In genomic region chr11:95010841-95011403, GRCm38 (mm10) we compare ENCODE assay signal across 8 mouse cellular contexts. TPM values are rescaled to one million over a fixed set of nuclear protein-coding genes. Genes with fewer than 3 reads are reported as not detected.
DNase-seq lines count a peak whose midpoint lies in the region; ATAC-seq lines count a peak whose summit lies in the region.
"Not testable (repeated sequence)": the region's sequence is repeated elsewhere in the genome, so short reads cannot be mapped to it uniquely, and the experiment has no call there.
"Had no signal": no experiment of that assay in that cellular context is flagged by ENCODE, and none has a peak within 500 bp of the region (broad histone marks: within the 10 kb centered on the region; RNA-seq: fewer than 3 reads in every experiment).

No protein-coding gene starts in this region.

- H3K9ac ChIP-seq in embryonic facial prominence, embryonic 14.5 days (ENCODE audit: low read depth, low read length) = peak overlapping the region; percentile 85
- peak overlapping the region; percentile 99 for H3K9ac ChIP-seq in forebrain, embryonic 16.5 days (replicated peaks; ENCODE audit: low read depth, low read length)
- H3K9ac ChIP-seq in hindbrain, embryonic 11.5 days (ENCODE audit: low read depth, low read length) = peak overlapping the region; percentile 96; the same call in 1 of the 2 replicates
- H3K9ac ChIP-seq in kidney, embryonic 15.5 days = peak overlapping the region; percentile 83
- peak overlapping the region; percentile 97 for H3K9ac ChIP-seq in liver, embryonic 11.5 days (ENCODE audit: low read depth, low read length)
- H3K9ac ChIP-seq in midbrain, embryonic 11.5 days (ENCODE audit: low read length) = peak overlapping the region; percentile 98
- H3K9ac ChIP-seq in neural tube, embryonic 14.5 days (replicated peaks; ENCODE audit: low read depth, low read length) = peak overlapping the region; percentile 99

- not testable (repeated sequence) for H3K36me3 ChIP-seq in embryonic facial prominence, embryonic 14.5 days (ENCODE audit: control insufficient read depth, insufficient read depth, low read length); forebrain, embryonic 16.5 days (ENCODE audit: control insufficient read depth, insufficient read depth); hindbrain, embryonic 11.5 days (ENCODE audit: control insufficient read depth, insufficient read depth, low read length); liver, embryonic 11.5 days (ENCODE audit: control insufficient read depth, insufficient read depth, low read length); midbrain, embryonic 11.5 days (ENCODE audit: control insufficient read depth, insufficient read depth, low read length)
- H3K36me3 ChIP-seq in kidney, embryonic 15.5 days = peaks cover 26% of the 10 kb centered on the region
- H3K36me3 ChIP-seq in neural tube, embryonic 14.5 days (ENCODE audit: control insufficient read depth, insufficient read depth, low read length) = peaks cover 16% of the 10 kb centered on the region; the same call in 1 of the 2 replicates

- WGBS in embryonic facial prominence, embryonic 14.5 days = 15% methylated on average over 4 of the region's 4 CpGs
- WGBS in forebrain, embryonic 16.5 days = 2% methylated on average over 3 of the region's 4 CpGs
- 8% methylated on average over 4 of the region's 4 CpGs for WGBS in hindbrain, embryonic 11.5 days
- WGBS in kidney, embryonic 15.5 days = 9% methylated on average over 4 of the region's 4 CpGs
- WGBS in liver, embryonic 11.5 days = 9% methylated on average over 4 of the region's 4 CpGs
- 19% methylated on average over 4 of the region's 4 CpGs for WGBS in midbrain, embryonic 11.5 days
- WGBS in neural tube, embryonic 14.5 days = 6% methylated on average over 3 of the region's 4 CpGs

- ATAC-seq in embryonic facial prominence, embryonic 14.5 days (ENCODE audit: low read depth); forebrain, embryonic 16.5 days; hindbrain, embryonic 11.5 days (ENCODE audit: low FRiP score); kidney, embryonic 15.5 days (replicated peaks; ENCODE audit: low FRiP score); liver, embryonic 11.5 days (replicated peaks; ENCODE audit: low FRiP score); midbrain, embryonic 11.5 days (ENCODE audit: low FRiP score); neural tube, embryonic 14.5 days (ENCODE audit: low read depth): not testable (repeated sequence)

- H3K4me3 ChIP-seq in embryonic facial prominence, embryonic 14.5 days (ENCODE audit: low read depth, low read length) = peak overlapping the region; percentile 81
- peak overlapping the region; percentile 97 for H3K4me3 ChIP-seq in forebrain, embryonic 16.5 days (replicated peaks; ENCODE audit: low read length)
- peak overlapping the region; percentile 76 for H3K4me3 ChIP-seq in hindbrain, embryonic 11.5 days (ENCODE audit: low read depth, low read length)
- H3K4me3 ChIP-seq in kidney, embryonic 15.5 days (replicated peaks) = peak overlapping the region; percentile 65
- H3K4me3 ChIP-seq in liver, embryonic 11.5 days (ENCODE audit: low read depth, low read length) = peak overlapping the region; percentile 91
- peak overlapping the region; percentile 79 for H3K4me3 ChIP-seq in midbrain, embryonic 11.5 days (ENCODE audit: low read depth, low read length)
- peak overlapping the region; percentile 92 for H3K4me3 ChIP-seq in neural tube, embryonic 14.5 days (ENCODE audit: low read depth, low read length)

- not testable (repeated sequence) for DNase-seq in embryonic facial prominence, embryonic 14.5 days (ENCODE audit: low spot score); hindbrain, embryonic 11.5 days (ENCODE audit: low spot score); liver, embryonic 11.5 days (ENCODE audit: low spot score); midbrain, embryonic 11.5 days (ENCODE audit: low spot score, missing footprints)

- peaks cover 41% of the 10 kb centered on the region for H3K4me1 ChIP-seq in embryonic facial prominence, embryonic 14.5 days (ENCODE audit: control insufficient read depth, insufficient read depth, low read length)
- H3K4me1 ChIP-seq in forebrain, embryonic 16.5 days (replicated peaks; ENCODE audit: control insufficient read depth, insufficient read depth, low read length) = peaks cover 52% of the 10 kb centered on the region
- peaks cover 14% of the 10 kb centered on the region; the same call in 1 of the 2 replicates for H3K4me1 ChIP-seq in hindbrain, embryonic 11.5 days (replicated peaks; ENCODE audit: control insufficient read depth, insufficient read depth, low read length)
- H3K4me1 ChIP-seq in kidney, embryonic 15.5 days = peaks cover 59% of the 10 kb centered on the region
- H3K4me1 ChIP-seq in liver, embryonic 11.5 days (replicated peaks; ENCODE audit: control insufficient read depth, insufficient read depth, low read length) = peaks cover 63% of the 10 kb centered on the region
- H3K4me1 ChIP-seq in midbrain, embryonic 11.5 days (ENCODE audit: control insufficient read depth, insufficient read depth, low read length) = peaks cover 40% of the 10 kb centered on the region
- H3K4me1 ChIP-seq in neural tube, embryonic 14.5 days (ENCODE audit: control insufficient read depth, insufficient read depth, low read length) = peaks cover 42% of the 10 kb centered on the region

- peak overlapping the region; percentile 93; the same call in 1 of the 2 replicates for H3K27ac ChIP-seq in embryonic facial prominence, embryonic 14.5 days (replicated peaks; ENCODE audit: low read depth, low read length)
- not testable (repeated sequence) for H3K27ac ChIP-seq in forebrain, embryonic 16.5 days (ENCODE audit: low read length)
- H3K27ac ChIP-seq in hindbrain, embryonic 11.5 days (ENCODE audit: low read depth, low read length) = peak overlapping the region; percentile 58; the same call in 1 of the 2 replicates
- H3K27ac ChIP-seq in kidney, embryonic 15.5 days = peak overlapping the region; percentile 61
- peak overlapping the region; percentile 99 for H3K27ac ChIP-seq in liver, embryonic 11.5 days (ENCODE audit: low read depth, low read length)
- peak overlapping the region; percentile 30; the same call in 1 of the 2 replicates for H3K27ac ChIP-seq in midbrain, embryonic 11.5 days (ENCODE audit: low read depth, low read length)
- H3K27ac ChIP-seq in neural tube, embryonic 14.5 days (ENCODE audit: low read depth, low read length) = peak overlapping the region; percentile 97; the same call in 1 of the 2 replicates

- H3K27me3 ChIP-seq in embryonic facial prominence, embryonic 14.5 days (replicated peaks; ENCODE audit: control insufficient read depth, insufficient read depth, low read length); forebrain, embryonic 16.5 days (replicated peaks; ENCODE audit: control insufficient read depth, insufficient read depth, low read length); hindbrain, embryonic 11.5 days (ENCODE audit: control insufficient read depth, insufficient read depth, low read length); kidney, embryonic 15.5 days; liver, embryonic 11.5 days (replicated peaks; ENCODE audit: control insufficient read depth, insufficient read depth, low read length); midbrain, embryonic 11.5 days (ENCODE audit: control insufficient read depth, insufficient read depth, low read length); neural tube, embryonic 14.5 days (ENCODE audit: control insufficient read depth, insufficient read depth, low read length): not testable (repeated sequence)

- H3K9me3 ChIP-seq in embryonic facial prominence, embryonic 14.5 days (ENCODE audit: control insufficient read depth, low read length); forebrain, embryonic 16.5 days (ENCODE audit: control insufficient read depth, low read length); hindbrain, embryonic 11.5 days (ENCODE audit: control insufficient read depth, low read length); kidney, embryonic 15.5 days (replicated peaks); liver, embryonic 11.5 days (ENCODE audit: control insufficient read depth, low read length); midbrain, embryonic 11.5 days (ENCODE audit: control insufficient read depth, low read length); neural tube, embryonic 14.5 days (ENCODE audit: control insufficient read depth, low read length): not testable (repeated sequence)

- H3K4me2 ChIP-seq in embryonic facial prominence, embryonic 14.5 days (ENCODE audit: low read depth, low read length) = peak overlapping the region; percentile 69
- H3K4me2 ChIP-seq in forebrain, embryonic 16.5 days (ENCODE audit: low read length) = peak overlapping the region; percentile 81
- peak overlapping the region; percentile 74 for H3K4me2 ChIP-seq in hindbrain, embryonic 11.5 days (replicated peaks; ENCODE audit: low read depth, low read length)
- H3K4me2 ChIP-seq in kidney, embryonic 15.5 days = peak overlapping the region; percentile 90
- H3K4me2 ChIP-seq in liver, embryonic 11.5 days = peak overlapping the region; percentile 96
- peak overlapping the region; percentile 80 for H3K4me2 ChIP-seq in midbrain, embryonic 11.5 days
- peak overlapping the region; percentile 85 for H3K4me2 ChIP-seq in neural tube, embryonic 14.5 days (ENCODE audit: low read depth, low read length)

RNA-seq across cellular contexts. Expression of gene Samd14, which starts 1.2 kb away (rescaled TPM):
- polyA plus RNA-seq in embryonic facial prominence, embryonic 14.5 days (2014; fragmentation: Nextera tagmentation; extraction: Ambion mirVana) = 21.9 and 29.0 TPM in 2 replicates
- polyA plus RNA-seq in forebrain, embryonic 16.5 days (2015; fragmentation: Nextera tagmentation; extraction: Ambion mirVana) = 123 and 134 TPM in 2 replicates
- polyA plus RNA-seq in hindbrain, embryonic 11.5 days (2014; fragmentation: Nextera tagmentation; extraction: Ambion mirVana) = 46.1 and 47.6 TPM in 2 replicates
- 16.9 and 21.2 TPM in 2 replicates for polyA plus RNA-seq in kidney, embryonic 15.5 days (2015; fragmentation: Nextera tagmentation; extraction: Ambion mirVana)
- 55.8 and 57.8 TPM in 2 replicates for polyA plus RNA-seq in liver, embryonic 11.5 days (2014; fragmentation: Nextera tagmentation; extraction: Ambion mirVana)
- polyA plus RNA-seq in midbrain, embryonic 11.5 days (2014; fragmentation: Nextera tagmentation; extraction: Ambion mirVana) = 47.3 and 47.8 TPM in 2 replicates
- polyA plus RNA-seq in neural tube, embryonic 14.5 days (2014; fragmentation: Nextera tagmentation; extraction: Ambion mirVana) = 131 and 144 TPM in 2 replicates

RNA-seq across cellular contexts. Expression of gene Ppp1r9b, which starts 20.1 kb away (rescaled TPM):
- polyA plus RNA-seq in embryonic facial prominence, embryonic 14.5 days (2014; fragmentation: Nextera tagmentation; extraction: Ambion mirVana) = 16.0 and 16.1 TPM in 2 replicates
- polyA plus RNA-seq in forebrain, embryonic 16.5 days (2015; fragmentation: Nextera tagmentation; extraction: Ambion mirVana) = 22.0 and 22.4 TPM in 2 replicates
- polyA plus RNA-seq in hindbrain, embryonic 11.5 days (2014; fragmentation: Nextera tagmentation; extraction: Ambion mirVana) = 12.4 and 16.2 TPM in 2 replicates
- polyA plus RNA-seq in kidney, embryonic 15.5 days (2015; fragmentation: Nextera tagmentation; extraction: Ambion mirVana) = 10.0 and 10.6 TPM in 2 replicates
- polyA plus RNA-seq in liver, embryonic 11.5 days (2014; fragmentation: Nextera tagmentation; extraction: Ambion mirVana) = 21.9 and 27.9 TPM in 2 replicates
- polyA plus RNA-seq in midbrain, embryonic 11.5 days (2014; fragmentation: Nextera tagmentation; extraction: Ambion mirVana) = 10.5 and 12.4 TPM in 2 replicates
- 27.7 and 29.8 TPM in 2 replicates for polyA plus RNA-seq in neural tube, embryonic 14.5 days (2014; fragmentation: Nextera tagmentation; extraction: Ambion mirVana)

RNA-seq across cellular contexts. Expression of gene Pdk2, which starts 30.2 kb away (rescaled TPM):
- 37.8 and 41.6 TPM in 2 replicates for polyA plus RNA-seq in embryonic facial prominence, embryonic 14.5 days (2014; fragmentation: Nextera tagmentation; extraction: Ambion mirVana)
- polyA plus RNA-seq in forebrain, embryonic 16.5 days (2015; fragmentation: Nextera tagmentation; extraction: Ambion mirVana) = 27.6 and 29.2 TPM in 2 replicates
- 12.5 and 13.0 TPM in 2 replicates for polyA plus RNA-seq in hindbrain, embryonic 11.5 days (2014; fragmentation: Nextera tagmentation; extraction: Ambion mirVana)
- polyA plus RNA-seq in kidney, embryonic 15.5 days (2015; fragmentation: Nextera tagmentation; extraction: Ambion mirVana) = 49.4 and 56.2 TPM in 2 replicates
- polyA plus RNA-seq in liver, embryonic 11.5 days (2014; fragmentation: Nextera tagmentation; extraction: Ambion mirVana) = 14.9 and 15.2 TPM in 2 replicates
- 12.6 and 13.3 TPM in 2 replicates for polyA plus RNA-seq in midbrain, embryonic 11.5 days (2014; fragmentation: Nextera tagmentation; extraction: Ambion mirVana)
- 21.8 and 23.1 TPM in 2 replicates for polyA plus RNA-seq in neural tube, embryonic 14.5 days (2014; fragmentation: Nextera tagmentation; extraction: Ambion mirVana)

RNA-seq across cellular contexts. Expression of gene Sgca, which starts 34.8 kb away (rescaled TPM):
- 18.6 and 19.5 TPM in 2 replicates for polyA plus RNA-seq in embryonic facial prominence, embryonic 14.5 days (2014; fragmentation: Nextera tagmentation; extraction: Ambion mirVana)
- polyA plus RNA-seq in forebrain, embryonic 16.5 days (2015; fragmentation: Nextera tagmentation; extraction: Ambion mirVana) = 0.19 and 0.58 TPM in 2 replicates
- 0.11 and 0.29 TPM in 2 replicates for polyA plus RNA-seq in hindbrain, embryonic 11.5 days (2014; fragmentation: Nextera tagmentation; extraction: Ambion mirVana)
- polyA plus RNA-seq in kidney, embryonic 15.5 days (2015; fragmentation: Nextera tagmentation; extraction: Ambion mirVana) = 1.2 and 1.7 TPM in 2 replicates
- 0.22 and 0.30 TPM in 2 replicates for polyA plus RNA-seq in liver, embryonic 11.5 days (2014; fragmentation: Nextera tagmentation; extraction: Ambion mirVana)
- not detected in 2 replicates for polyA plus RNA-seq in midbrain, embryonic 11.5 days (2014; fragmentation: Nextera tagmentation; extraction: Ambion mirVana)
- polyA plus RNA-seq in neural tube, embryonic 14.5 days (2014; fragmentation: Nextera tagmentation; extraction: Ambion mirVana) = not detected in 2 replicates

RNA-seq across cellular contexts. Expression of gene Hils1, which starts 43.5 kb away (rescaled TPM):
- 0.25 and 0.61 TPM in 2 replicates for polyA plus RNA-seq in embryonic facial prominence, embryonic 14.5 days (2014; fragmentation: Nextera tagmentation; extraction: Ambion mirVana)
- polyA plus RNA-seq in forebrain, embryonic 16.5 days (2015; fragmentation: Nextera tagmentation; extraction: Ambion mirVana) = not detected in 2 replicates
- not detected in 2 replicates for polyA plus RNA-seq in hindbrain, embryonic 11.5 days (2014; fragmentation: Nextera tagmentation; extraction: Ambion mirVana)
- not detected in 2 replicates for polyA plus RNA-seq in kidney, embryonic 15.5 days (2015; fragmentation: Nextera tagmentation; extraction: Ambion mirVana)
- not detected in 2 replicates for polyA plus RNA-seq in liver, embryonic 11.5 days (2014; fragmentation: Nextera tagmentation; extraction: Ambion mirVana)
- polyA plus RNA-seq in midbrain, embryonic 11.5 days (2014; fragmentation: Nextera tagmentation; extraction: Ambion mirVana) = not detected in 2 replicates
- not detected in 2 replicates for polyA plus RNA-seq in neural tube, embryonic 14.5 days (2014; fragmentation: Nextera tagmentation; extraction: Ambion mirVana)
- polyA plus RNA-seq: thymus, postnatal 0 days had no signal
